Mouse (Mus musculus): ENCODE results near the gene Zfp976.
"Not testable (repeated sequence)": the region's sequence is repeated elsewhere in the genome, so short reads cannot be mapped to it uniquely, and the experiment has no call there.

DNA sequence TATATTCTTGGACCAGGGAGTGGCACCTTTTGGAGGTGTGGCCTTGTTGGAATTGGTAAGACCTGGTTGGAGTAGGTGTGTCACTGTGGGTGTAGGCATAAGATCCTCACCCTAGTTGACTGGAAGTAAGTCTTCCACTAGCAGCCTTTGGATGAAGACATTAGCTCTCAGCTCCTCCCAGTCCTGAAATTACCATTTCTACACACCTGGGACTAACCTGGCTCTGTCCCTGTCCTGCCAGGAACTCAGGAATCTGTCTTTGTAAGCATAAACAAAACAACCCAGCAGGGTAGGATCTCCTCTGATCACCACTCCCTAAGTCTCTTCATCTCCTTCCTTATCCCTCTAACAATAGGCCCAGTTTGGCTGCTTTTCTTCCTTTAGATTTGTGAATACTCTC, 37.3 kb upstream of the Zfp976 start:
- TF ChIP-seq CTCF (IDR thresholded peaks at IDR 0.05; ENCODE audit: insufficient read depth, low read length); POLR2A (IDR thresholded peaks at IDR 0.05; ENCODE audit: borderline replicate concordance, extremely low read depth, low read depth, low read length): not testable (repeated sequence)

All from lung, adult 2 months (tissue).